Mouse (Mus musculus): ENCODE results near the gene Rpl10. TPM values are rescaled to one million over a fixed set of nuclear protein-coding genes. Genes with fewer than 3 reads are reported as not detected.

The Rpl10 gene
- polyA plus RNA-seq (2017; shearing (Covaris generic)) = 1,000 to 10,000 TPM in 1 of 2 experiments, 100 to 1,000 TPM in 1; 640 to 1,689 TPM

DNA sequence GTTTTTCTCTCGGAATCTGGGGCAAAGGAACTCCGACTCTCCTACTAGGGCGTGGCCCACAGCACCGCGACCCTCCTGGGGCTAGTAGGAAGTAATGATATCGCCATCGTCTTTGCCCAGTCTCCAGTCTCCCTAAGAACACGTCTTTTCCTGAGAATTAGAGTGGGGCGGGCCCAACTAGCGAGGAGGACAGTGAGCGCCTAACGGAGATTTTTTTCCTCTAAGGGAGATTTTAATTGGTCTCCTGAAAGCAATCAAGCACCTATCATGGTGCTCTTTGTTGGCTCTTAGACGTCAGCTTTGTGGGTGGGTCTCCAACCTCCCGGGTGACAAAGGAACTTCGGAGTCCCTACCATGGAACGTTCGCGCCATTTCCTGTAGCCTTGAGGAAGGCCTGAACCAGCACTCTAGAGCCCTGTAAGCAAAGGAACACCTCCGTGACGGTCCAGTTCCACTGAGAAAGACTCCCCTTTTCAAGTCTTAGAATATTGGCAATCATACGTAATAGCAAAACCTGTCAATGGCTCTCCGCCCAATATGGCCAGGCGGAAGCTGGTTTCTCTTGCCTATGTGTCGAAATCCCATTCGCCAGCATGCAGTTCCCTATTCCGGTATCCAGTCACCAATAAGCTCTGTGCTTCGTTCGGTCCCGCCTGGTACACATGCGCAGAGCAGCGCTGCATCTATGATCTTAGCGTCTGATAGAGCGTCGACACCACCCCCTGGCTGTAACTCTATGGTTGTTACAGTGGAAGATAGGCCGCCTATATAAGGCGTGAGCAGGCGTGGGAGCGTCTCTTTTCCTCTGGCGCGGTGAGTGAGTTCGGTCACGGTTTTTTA is at the start of gene Rpl10:
Gene Rpl10 (plus strand): TSS at position 751 of the 840 bp plus-strand sequence.
- ATAC-seq = peak; percentile 81

DNA sequence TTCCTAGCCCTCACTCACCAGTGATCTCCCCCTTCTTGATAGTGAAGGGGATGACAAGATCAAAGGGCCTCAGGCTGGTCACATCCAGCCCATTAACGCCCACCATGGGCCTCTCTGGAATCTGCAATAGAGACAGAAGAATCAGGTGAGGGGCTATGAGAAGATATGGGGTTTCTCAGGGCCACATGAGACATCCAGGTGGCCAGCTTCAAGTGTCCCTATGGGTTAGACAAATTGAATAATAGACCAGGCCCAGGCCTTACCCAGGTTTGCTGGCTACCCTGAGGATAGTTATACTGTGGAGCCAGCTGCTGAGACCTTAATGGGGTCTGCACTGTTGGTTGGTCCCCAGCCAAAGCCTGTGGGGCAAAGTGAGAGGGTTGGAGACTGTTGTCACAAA is 40.6 kb upstream of the Rpl10 start:
- ATAC-seq = no peak

DNA sequence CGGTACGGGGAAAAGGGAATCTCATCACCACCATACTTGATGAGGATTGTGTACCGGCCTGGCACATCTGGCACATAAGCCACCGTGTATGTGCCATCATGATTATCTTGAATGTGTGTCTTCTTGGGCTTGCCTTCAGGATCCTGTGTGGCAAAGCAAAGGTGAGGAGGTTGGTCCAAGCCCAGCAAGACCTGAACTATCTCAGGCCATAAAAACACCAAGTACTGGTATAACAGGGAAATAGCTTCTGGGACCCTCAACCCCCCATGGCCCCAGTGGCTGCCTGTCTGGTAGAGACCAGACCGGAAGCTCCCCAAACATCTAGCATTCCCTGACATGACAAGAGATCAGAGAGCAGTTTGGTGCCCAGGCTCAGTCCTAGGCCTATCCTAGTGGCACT is 37.4 kb upstream of the Rpl10 start:
- no peak for ATAC-seq

DNA sequence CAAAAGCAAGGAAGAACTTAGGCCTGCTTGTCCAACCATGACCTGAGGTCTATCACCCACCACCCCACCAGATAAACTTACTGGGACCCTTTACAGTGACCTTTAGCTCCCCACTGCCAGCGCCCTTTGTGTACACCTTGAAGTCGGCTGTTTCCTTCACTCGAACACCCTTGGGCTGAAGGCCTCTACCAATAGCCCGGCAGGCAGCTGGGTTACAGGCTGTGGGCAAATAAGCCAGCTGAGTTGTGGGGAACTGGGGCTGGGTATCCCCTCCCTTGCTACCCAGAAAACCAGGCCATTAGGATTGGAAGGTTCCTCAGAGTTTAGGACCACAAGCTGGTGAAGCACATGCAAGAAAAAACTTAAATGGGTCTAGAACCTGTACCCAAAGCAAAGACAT is 30.3 kb upstream of the Rpl10 start:
- ATAC-seq = no peak

DNA sequence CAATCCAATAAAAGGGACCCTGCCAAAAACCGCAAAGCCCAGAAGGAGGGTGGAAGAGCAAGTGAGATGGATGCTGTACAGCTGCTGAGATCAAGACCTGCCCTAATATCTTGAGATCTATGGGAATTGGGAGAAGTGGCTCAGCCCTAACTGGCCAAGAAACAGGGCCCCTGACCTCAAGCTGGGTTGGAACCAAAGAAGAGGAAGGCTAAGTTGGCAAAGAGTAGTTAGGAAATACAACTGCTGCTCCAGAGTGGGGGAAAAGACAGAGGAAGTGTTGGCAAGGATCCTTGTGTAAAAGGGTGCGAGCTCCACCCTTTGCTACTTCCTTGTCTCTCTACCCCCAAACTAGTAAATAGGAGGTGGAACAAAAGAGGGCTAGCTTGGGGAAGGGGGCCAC is 27.2 kb upstream of the Rpl10 start:
- ATAC-seq = no peak

DNA sequence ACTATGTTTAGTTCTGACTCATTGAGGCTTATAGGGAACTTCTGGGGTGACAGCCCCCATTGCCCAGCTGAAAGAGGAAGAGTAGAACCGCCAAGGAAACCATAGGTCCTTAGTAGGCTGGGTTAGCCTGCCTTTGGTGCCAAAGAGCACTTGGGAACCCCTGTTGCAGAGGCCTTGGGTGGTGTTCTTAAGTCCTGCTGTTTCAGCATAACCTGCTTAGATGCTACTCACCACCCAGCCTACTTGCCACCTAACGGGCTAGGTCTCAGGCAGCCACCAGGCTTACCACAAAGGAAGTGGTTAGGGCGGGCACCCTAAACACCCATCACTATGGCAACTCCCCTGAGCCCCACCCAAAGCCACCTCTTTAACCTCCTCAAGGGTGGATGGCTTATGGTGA is 26.8 kb upstream of the Rpl10 start:
- peak; percentile 69 for ATAC-seq

DNA sequence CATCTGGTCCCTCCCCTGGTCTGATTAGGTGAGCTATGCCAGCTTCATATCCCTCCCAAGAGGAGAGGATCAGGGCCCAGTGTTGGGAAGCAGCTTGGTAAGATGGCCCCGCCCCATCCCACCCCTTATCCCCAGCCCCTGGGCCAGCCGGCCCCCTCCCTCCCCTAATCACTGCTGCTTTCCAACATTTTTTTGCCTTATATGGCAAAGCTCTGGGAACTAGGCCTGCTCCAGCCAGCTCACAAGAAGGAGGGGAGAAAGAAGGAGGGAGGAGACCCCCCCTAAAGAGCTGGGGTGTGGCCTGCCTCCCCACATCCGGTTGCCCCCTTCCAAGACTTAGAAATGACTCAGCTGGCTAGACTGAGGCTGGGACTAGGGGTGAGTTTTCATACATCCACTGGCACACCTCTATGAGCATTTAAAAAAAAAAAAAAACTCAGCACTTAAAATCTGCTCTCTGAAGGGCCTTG is 26.0 kb upstream of the Rpl10 start:
- no peak for ATAC-seq

DNA sequence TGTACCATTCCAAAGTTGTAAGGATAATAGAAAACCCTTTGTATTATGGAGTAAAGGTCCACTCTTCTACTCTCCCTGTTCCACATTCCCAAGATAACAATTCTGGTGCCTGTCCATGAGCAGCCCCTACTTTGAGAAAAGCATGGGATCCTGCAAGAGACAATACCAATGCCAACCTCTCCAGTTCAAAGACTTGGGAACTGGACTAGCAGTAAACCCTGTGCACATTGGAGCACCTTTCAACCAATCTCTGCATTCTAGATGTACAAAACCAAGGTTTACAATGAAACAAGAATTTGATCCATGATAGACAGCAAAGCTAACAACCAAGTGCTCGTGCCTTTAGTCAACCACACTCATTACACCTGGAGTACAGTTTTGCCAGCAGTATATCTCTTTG is 25.5 kb upstream of the Rpl10 start:
- ATAC-seq = no peak

DNA sequence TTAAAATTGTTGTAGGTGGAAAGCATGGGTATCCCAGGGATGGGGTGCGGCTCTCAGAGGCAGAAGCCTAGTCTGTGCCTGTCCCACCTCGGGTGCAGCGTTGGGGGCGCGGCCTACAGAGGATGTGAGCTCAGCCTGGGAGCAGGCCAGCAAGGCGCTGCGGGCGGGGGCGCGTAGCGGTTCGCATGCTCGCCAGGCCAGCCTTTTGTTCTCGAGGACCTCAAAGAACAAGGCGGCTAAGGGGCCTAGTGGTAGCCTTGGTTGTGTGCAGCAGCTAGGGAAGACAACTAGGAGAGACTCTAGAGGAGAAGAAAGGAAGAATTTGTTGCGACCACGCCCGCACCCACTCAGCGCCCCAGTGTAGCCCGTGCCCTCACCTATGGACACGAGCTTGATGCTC is 24.9 kb upstream of the Rpl10 start:
- ATAC-seq = peak; percentile 38

DNA sequence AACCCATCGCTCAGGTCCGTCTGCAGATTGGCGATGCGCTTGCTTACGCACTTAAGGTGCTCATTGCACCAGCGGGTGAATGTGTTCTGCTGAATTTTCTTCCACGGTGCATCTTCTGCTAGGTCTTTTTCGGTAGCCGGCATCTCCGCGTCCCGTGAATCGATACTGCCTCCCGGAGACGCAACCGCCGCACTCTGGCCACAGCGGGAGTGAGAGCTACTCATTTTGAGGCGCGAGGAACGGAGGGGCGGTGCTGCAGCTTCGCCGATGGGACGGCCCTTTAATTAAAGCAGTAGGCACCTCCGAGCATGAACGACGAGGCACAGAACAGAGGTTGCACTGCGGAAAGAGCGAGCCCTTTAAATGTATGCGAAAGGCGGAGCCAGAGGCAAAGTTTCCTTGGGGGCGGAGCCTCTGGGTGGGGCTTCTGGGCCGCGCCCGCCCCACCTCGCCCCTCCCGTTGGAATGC is 24.4 kb upstream of the Rpl10 start:
- peak; percentile 58 for ATAC-seq

DNA sequence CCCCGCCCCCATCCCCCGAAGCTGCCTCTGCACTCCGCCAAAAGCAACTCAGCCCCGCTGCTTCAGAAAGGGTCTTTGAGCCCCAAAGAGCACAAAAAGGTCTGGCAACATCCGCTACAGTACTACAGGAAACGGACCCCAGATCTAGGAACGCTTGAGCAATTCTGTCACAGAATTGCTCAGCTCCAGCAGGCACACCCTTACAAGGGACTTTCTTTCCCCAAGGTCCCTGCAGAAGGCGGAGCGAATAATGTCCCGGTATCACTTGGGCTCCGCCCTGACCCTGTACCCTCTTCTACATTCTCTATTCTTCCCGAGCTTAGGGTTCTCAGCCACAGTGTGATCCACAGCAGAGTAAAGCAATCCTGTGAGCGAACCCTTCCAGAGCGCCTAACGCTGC is 23.9 kb upstream of the Rpl10 start:
- peak; percentile 3 for ATAC-seq

DNA sequence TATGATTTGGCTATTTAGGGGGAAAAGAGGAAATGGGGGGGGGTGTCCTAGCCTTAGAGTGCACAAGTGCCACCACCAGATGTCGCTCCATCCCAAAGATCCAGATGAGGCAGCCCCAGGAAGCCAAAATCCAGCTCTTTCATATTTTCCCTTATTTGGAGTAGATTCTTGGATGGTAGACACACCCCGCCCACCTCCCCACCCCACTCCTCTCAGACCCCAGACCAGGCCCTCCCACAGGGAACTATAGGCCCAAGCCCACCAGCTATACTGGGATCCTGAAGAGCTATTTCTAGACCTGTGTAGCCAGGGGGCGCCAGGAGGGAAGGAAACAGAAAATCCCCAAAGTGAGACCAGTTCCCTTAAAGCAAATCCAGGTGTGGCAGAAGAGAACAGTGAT is 22.0 kb upstream of the Rpl10 start:
- ATAC-seq = no peak

DNA sequence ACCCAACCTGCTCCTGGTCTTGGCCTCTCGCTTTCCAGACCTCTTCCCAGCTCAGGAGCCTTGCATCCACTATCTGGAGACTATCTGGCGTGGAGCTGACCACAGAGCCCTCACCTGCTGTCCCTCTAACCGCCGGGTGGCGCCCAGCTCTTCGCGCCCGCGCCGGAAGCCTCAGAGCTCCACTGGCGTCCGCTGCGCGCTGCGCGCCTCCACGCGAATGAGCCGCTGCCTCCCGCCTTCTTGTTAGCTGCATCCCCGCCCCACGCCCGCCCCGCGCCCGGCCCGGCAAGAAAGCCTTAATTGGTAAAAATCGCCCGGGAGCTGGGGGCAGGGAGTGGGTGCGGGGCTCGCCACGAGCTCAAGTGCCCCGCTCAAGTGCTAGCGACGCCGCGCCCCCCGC is 21.0 kb upstream of the Rpl10 start, which contains the start of gene Flna:
Gene Flna (minus strand): TSS at position 206 of the 400 bp plus-strand sequence.
- no peak for ATAC-seq

DNA sequence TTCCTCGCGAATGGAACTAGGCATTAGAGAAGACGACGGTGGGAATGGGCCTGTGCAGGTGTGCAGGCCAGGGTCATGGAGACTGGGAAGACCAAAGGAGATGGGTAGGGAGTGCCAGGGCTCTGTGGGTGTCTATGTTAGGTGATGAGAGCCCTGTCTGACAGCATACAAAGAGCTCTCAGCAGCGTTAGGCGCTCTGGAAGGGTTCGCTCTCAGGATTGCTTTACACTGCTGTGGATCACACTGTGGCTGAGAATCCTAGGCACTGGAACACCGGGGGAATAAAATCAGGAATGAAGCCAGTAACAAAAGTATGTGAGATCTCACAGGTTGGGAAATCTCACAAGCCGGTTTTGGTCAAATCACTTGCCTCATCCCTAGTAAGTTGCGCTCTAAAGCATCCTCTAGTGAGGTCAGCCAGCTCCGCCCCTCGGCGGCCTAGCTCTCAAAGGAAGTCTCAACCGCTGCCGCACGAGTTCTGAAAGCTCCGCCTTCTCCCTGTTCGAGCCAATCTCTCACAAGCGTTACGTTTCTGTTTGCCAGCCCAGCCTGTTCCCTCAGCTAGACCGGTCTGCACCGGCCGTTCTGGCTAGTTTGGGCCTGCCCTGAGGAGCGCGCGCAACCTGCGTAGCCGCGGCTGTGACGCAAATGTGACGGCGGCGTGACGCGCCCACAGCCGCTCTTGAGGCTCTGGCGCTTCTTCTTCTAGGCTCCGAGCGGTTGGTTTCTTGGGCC is 16.3 kb upstream of the Rpl10 start, which contains the start of gene Emd:
Gene Emd (plus strand): TSS at position 535 of the 735 bp plus-strand sequence.
- peak; percentile 93 for ATAC-seq

DNA sequence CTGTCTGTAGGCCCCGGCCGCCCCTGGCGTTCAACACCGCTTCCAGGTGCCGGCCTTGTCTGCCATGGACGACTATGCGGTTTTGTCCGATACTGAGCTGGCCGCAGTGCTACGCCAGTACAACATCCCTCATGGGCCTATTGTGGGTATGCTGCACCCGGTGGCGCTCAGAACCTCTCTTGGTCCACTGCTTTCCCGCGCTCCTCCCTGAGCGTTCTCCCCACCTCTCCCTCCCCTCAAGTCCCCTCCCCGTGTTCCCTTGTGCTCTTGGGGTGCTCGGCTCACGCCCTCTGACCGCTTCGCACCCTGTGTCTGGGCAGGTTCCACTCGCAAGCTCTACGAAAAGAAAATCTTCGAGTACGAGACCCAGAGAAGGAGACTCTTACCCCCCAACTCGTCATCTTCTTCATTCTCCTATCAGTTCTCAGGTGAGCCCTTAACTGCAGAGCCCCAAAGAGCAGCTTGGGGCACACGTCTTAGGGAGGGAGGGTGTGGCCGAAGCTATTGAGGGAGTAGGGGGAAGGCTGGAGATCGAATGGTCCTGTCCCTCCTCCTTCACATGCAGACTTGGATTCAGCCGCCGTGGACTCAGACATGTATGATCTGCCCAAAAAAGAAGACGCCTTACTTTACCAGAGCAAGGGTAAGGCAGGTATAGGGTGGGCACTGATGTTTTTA is 15.6 kb upstream of the Rpl10 start:
- no peak for ATAC-seq

DNA sequence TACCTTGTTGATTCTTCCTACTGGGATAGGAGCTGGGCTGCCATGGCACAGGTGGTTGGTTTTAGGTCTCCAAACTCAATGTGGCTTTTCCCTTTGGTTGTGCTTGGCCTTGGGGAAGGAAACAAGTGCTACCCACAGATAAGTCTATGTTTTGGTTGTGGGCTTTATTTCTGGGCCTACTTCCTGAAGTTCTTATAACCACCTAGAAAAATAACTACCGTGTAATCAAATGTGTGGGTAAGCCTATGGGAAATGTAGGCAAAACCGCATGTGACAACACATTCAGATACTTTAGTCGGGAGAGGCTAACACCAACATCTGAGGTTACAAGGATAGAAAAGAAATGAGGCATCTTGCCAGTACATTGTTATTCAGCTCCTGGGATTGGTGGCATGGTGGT is 12.9 kb upstream of the Rpl10 start:
- no peak for ATAC-seq

DNA sequence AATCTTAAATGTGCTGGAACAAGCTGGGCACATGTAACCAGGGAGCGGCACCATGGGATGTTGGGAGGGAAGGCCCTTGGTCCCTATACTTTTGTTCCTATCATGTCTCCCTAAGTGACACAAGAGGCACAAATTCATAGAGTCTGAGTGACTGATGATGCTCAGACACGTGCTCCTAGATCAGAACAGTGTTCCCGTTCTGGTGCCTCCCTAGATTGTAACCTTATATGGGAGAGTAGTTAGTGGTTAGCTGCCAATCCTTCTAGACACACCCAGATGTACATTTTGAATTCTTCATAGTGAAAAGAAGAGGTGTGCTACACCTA is 913 bp upstream of the Rpl10 start:
- ATAC-seq = no peak

DNA sequence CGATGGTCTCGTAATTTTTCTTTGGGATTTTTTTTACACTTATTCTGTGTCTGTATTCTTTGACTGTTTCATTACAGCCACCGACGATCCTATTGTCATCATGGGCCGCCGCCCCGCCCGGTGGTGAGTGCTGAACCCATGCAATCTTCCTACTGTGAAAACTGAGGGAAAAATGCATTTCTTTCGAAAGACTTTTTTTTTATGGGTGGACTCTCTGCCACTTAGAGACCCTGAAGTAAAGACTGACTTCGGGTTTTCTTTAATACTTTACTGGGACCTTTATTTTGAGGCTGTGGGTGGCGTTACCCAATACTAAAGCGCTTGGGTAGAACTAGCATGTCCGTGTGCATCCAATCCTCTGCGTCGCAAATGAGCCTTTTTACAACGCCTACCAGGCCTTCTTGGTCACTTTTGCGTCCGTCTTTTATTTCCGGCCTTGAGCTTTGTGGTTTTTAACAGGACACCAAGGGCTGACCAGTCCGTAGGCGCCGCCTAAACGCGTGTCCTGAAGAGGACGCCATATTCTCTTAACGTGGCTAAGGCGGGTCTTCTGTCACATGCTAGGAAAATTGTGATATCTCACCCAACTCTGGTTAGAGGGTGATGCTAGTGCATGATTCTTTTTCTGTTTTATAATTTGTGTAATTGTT is 415 bp downstream of the Rpl10 start:
- ATAC-seq = no peak

DNA sequence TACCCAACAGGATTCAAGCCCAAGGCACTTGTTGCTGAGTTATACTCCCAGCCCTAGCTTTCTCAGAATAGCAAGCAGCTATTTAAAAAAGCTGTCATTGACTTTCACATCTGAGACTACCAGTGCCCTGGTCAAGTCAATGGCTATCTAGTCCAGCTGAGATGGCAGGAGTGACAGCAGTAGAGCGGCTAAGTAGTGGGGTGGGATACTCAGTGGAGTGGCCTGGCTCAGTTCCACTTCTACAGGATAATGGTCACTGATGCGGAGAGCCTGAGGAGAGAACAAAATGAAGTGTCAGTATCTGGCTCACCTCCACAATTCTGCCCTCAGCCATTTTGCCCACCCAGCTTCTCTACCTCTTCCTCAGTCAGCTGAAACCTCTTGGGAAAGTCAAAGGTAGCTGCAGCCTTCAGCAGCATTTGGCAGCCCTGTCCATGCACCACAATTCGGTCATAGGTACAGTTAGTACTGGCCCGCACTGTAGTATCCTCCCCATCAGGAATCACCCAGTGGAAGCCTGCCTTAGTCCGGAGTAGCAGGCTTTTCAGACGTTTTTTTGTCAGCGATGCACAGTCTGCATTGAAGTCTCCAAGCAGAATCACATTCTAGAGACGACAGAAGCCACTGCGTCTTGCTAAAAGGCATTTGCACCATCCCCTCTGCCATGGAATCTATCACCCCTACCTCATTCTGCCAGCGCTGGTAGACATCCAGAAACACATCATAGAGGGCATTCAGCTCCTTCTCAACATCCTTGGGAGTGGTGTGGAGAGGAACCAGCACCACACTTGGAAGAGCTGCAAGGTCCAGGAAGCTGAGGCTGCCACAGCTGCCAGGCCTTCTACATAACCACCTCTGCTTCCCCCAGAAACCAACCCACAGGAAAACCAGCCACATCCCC is 3.1 kb downstream of the Rpl10 start:
- no peak for ATAC-seq

DNA sequence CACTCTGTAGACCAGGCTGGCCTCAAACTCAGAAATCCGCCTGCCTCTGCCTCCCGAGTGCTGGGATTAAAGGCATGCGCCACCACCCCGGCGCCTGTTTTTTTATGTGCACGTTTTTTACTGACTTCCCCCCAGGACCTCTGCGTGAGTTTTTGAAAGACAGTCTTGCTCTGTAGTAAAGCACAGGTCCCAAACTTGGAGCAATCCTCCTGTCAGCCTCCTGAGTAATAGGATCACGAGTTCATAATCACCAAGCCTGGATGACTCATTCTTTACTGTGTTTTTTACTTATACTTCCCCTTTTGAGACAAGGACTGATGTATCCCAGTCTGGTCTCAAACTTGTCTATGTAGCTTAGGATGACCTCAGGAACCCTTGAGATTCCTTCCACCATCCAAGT is 7.3 kb downstream of the Rpl10 start:
- no peak for ATAC-seq

DNA sequence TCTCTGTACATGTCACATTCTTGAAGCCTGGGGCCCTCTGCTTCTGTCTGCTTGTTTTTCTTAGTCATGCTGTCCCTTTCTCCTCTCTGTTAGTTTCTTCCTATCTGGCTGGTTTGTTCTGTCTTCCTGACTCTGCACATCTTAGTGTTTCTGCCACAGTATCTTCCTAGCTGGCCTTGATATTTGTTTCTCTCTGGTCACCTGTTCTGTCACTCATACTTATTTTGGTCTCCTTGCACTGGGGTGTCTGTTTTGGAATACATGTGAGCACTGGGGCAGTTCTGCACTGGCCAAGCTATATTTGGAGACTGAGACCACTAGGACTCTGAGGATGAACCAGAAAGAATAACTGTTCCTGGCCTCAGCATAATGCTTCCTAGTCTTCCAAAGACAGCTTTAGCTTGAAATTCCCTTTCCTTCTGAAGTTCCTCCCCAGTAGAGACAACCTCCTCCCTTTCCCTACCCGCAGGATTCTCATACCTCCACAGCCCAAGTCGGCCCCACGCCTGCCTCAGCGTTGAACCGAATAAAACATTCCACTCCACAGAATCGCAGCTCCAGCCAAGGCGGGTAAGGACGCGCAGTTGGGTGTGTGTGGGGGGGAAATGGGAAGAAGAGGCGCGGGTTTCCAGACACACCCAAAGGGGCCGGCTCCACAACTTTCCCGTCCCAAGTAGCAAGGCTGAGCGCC is 10.6 kb downstream of the Rpl10 start:
- no peak for ATAC-seq
